Mouse (Mus musculus) forebrain, postnatal 0 days (tissue): ENCODE measurements around the gene Ibtk. TPM values are rescaled to one million over a fixed set of nuclear protein-coding genes. Genes with fewer than 3 reads are reported as not detected.

Source experiments
- ATAC-seq: fragments of 200-750 bp; cut with Nextera tagmentation; 2 replicates; pipeline ENCODE4 v1.8.0; 2017; ENCODE audit warnings: mild to moderate bottlenecking, moderate library complexity
- DNase-seq: peaks from one replicate; pipeline ENCODE4 v3.0.0-alpha.2; 2015
- H3K27ac ChIP-seq: fragments of 300-500 bp; sonication (generic); 2 replicates; pipeline ENCODE4 v1.5.1; 2014; ENCODE audit warnings: low read depth, mild to moderate bottlenecking, antibody characterized with exemption, low read length, moderate library complexity, mixed read lengths
- H3K27me3 ChIP-seq: fragments of 300-500 bp; sonication (generic); 2 replicates; pipeline ENCODE4 v1.6.1; 2014; ENCODE audit warnings: mild to moderate bottlenecking, low read length, mixed read lengths; ENCODE audit not compliant: insufficient read depth
- H3K36me3 ChIP-seq: fragments of 300-500 bp; sonication (generic); 2 replicates; pipeline ENCODE4 v1.6.1; 2014; ENCODE audit warnings: mild to moderate bottlenecking, moderate library complexity; ENCODE audit not compliant: insufficient read depth
- H3K4me1 ChIP-seq: fragments of 300-500 bp; sonication (generic); 2 replicates; pipeline ENCODE4 v1.6.1; 2014; ENCODE audit warnings: antibody characterized with exemption; ENCODE audit not compliant: insufficient read depth
- H3K4me2 ChIP-seq: fragments of 300-500 bp; sonication (generic); 2 replicates; pipeline ENCODE4 v1.6.1; 2014; ENCODE audit warnings: low read depth, mild to moderate bottlenecking, moderate library complexity
- H3K4me3 ChIP-seq: fragments of 300-500 bp; sonication (generic); 2 replicates; pipeline ENCODE4 v1.5.1; 2014; ENCODE audit warnings: low read depth, low read length, mixed read lengths
- H3K9ac ChIP-seq: fragments of 300-500 bp; sonication (generic); 2 replicates; pipeline ENCODE4 v1.6.1; 2014; ENCODE audit warnings: mild to moderate bottlenecking
- H3K9me3 ChIP-seq: fragments of 300-500 bp; sonication (generic); 2 replicates; pipeline ENCODE4 v1.6.1; 2016; ENCODE audit warnings: low read length
- CTCF ChIP-seq: sonication (generic); IDR thresholded peaks from 2 replicates; pipeline ENCODE4 v1.5.1; 2016; ENCODE audit warnings: antibody characterized with exemption, control low read depth, low read depth
- WGBS: fragments of 180-500 bp; shearing (Covaris S2); extraction: QIAGEN DNeasy Blood & Tissue Kit; methylation state at CpG from one replicate; pipeline ENCODE4 v1.1.7; 2014; 5-methylcytosine and 5-hydroxymethylcytosine counted together
- polyA plus RNA-seq: library from polyadenylated mRNA; unstranded; fragments of >200 nt; fragmentation: Nextera tagmentation; extraction: Ambion mirVana; gene quantifications from 2 replicates; pipeline ENCODE4 v1.2.1, GENCODE M21; 2015
- total RNA-seq: library from RNA; depleted of rRNA; stranded (reverse); fragments of >200 nt; gene quantifications from 2 replicates; pipeline ENCODE4 v1.2.3, GENCODE M21; 2014; rRNA removed

The Ibtk gene
- total and polyA plus RNA-seq, 2 experiments from 2014 or later: 16.3 to 25.6 TPM

- Histone ChIP-seq H3K27me3 (no peaks in the 10 kb centered on the region), H3K36me3 (no peaks in the 10 kb centered on the region), H3K27ac (no peak overlapping the region), H3K4me2 (no peak overlapping the region), H3K4me1 (no peaks in the 10 kb centered on the region), H3K4me3 (no peak overlapping the region), H3K9me3 (no peaks in the 10 kb centered on the region), H3K9ac (no peak overlapping the region)
- TF ChIP-seq CTCF: no peak
- peak; percentile 29; the same call in 1 of the 2 replicates for ATAC-seq
- no peak for DNase-seq
- WGBS: 48% methylated on average over 15 of the region's 15 CpGs
Observed at GRCm38 (mm10) chr9:85673907-85674481, 75.1 kb downstream of the Ibtk start.

GRCm38 (mm10) chr9:85671582-85672331, 77.4 kb downstream of the Ibtk start:
- no peak for DNase-seq
- Histone ChIP-seq H3K27ac (no peak overlapping the region), H3K4me3 (no peak overlapping the region), H3K9ac (no peak overlapping the region), H3K36me3 (no peaks in the 10 kb centered on the region), H3K27me3 (no peaks in the 10 kb centered on the region), H3K4me2 (no peak overlapping the region), H3K4me1 (no peaks in the 10 kb centered on the region), H3K9me3 (no peaks in the 10 kb centered on the region)
- 83% methylated on average over 6 of the region's 6 CpGs for WGBS
- ATAC-seq: no peak
- TF ChIP-seq CTCF: no peak

- no peak for ATAC-seq
- H3K4me3 ChIP-seq: no peak overlapping the region
- TF ChIP-seq CTCF: no peak
- no peak overlapping the region for H3K4me2 ChIP-seq
- no peak overlapping the region for H3K27ac ChIP-seq
- 56% methylated on average over 1 of the region's 1 CpGs for WGBS
- no peaks in the 10 kb centered on the region for H3K36me3 ChIP-seq
- no peak for DNase-seq
- H3K9ac ChIP-seq: no peak overlapping the region
- no peaks in the 10 kb centered on the region for H3K9me3 ChIP-seq
- no peaks in the 10 kb centered on the region for H3K27me3 ChIP-seq
- H3K4me1 ChIP-seq: no peaks in the 10 kb centered on the region; the same call in 1 of the 2 replicates
Observed at GRCm38 (mm10) chr9:85664316-85664715, 84.8 kb downstream of the Ibtk start.

GRCm38 (mm10) chr9:85663810-85664209, 85.3 kb downstream of the Ibtk start:
- no peaks in the 10 kb centered on the region for H3K9me3 ChIP-seq
- no peak for DNase-seq
- TF ChIP-seq CTCF: no peak
- no peaks in the 10 kb centered on the region for H3K27me3 ChIP-seq
- no peak overlapping the region for H3K4me2 ChIP-seq
- H3K9ac ChIP-seq: no peak overlapping the region
- no peak for ATAC-seq
- 33% methylated on average over 1 of the region's 1 CpGs for WGBS
- no peaks in the 10 kb centered on the region for H3K36me3 ChIP-seq
- H3K4me3 ChIP-seq: no peak overlapping the region
- no peaks in the 10 kb centered on the region; the same call in 1 of the 2 replicates for H3K4me1 ChIP-seq
- no peak overlapping the region for H3K27ac ChIP-seq

- WGBS: 32% methylated on average over 8 of the region's 8 CpGs
- H3K36me3 ChIP-seq: no peaks in the 10 kb centered on the region
Observed at GRCm38 (mm10) chr9:85663091-85663490, 86.0 kb downstream of the Ibtk start.

GRCm38 (mm10) chr9:85653401-85653800, 95.7 kb downstream of the Ibtk start:
- H3K27ac ChIP-seq: no peak overlapping the region
- no peak for TF ChIP-seq CTCF
- no peak for DNase-seq
- WGBS: 81% methylated on average over 4 of the region's 4 CpGs
- no peak for ATAC-seq
- H3K9ac ChIP-seq: no peak overlapping the region
- no peaks in the 10 kb centered on the region for H3K36me3 ChIP-seq
- H3K27me3 ChIP-seq: no peaks in the 10 kb centered on the region
- no peaks in the 10 kb centered on the region for H3K9me3 ChIP-seq
- H3K4me3 ChIP-seq: no peak overlapping the region
- H3K4me1 ChIP-seq: no peaks in the 10 kb centered on the region
- no peak overlapping the region for H3K4me2 ChIP-seq

More at GRCm38 (mm10) chr9:85663091-85663490, 86.0 kb downstream of the Ibtk start:
- Histone ChIP-seq H3K27ac (no peak overlapping the region), H3K9ac (no peak overlapping the region), H3K27me3 (no peaks in the 10 kb centered on the region), H3K4me2 (no peak overlapping the region), H3K4me3 (no peak overlapping the region), H3K4me1 (no peaks in the 10 kb centered on the region; the same call in 1 of the 2 replicates), H3K9me3 (no peaks in the 10 kb centered on the region)
- no peak for ATAC-seq
- no peak for TF ChIP-seq CTCF
- DNase-seq: no peak

GRCm38 (mm10) chr9:85638276-85638675, 110.9 kb downstream of the Ibtk start:
- no peaks in the 10 kb centered on the region for H3K36me3 ChIP-seq
- no peak overlapping the region for H3K27ac ChIP-seq
- H3K4me3 ChIP-seq: no peak overlapping the region
- WGBS: 85% methylated on average over 2 of the region's 2 CpGs
- H3K9me3 ChIP-seq: no peaks in the 10 kb centered on the region
- no peaks in the 10 kb centered on the region for H3K27me3 ChIP-seq
- no peak overlapping the region for H3K9ac ChIP-seq
- TF ChIP-seq CTCF: no peak
- ATAC-seq (no peak), DNase-seq (no peak)
- no peaks in the 10 kb centered on the region for H3K4me1 ChIP-seq
- no peak overlapping the region for H3K4me2 ChIP-seq

Other genes starting within 250 kb of the Ibtk start
- 19.8 and 22.3 TPM in 2 replicates for gene Tpbg, start 93.0 kb upstream of the Ibtk start, total RNA-seq
- 10.4 and 13.1 TPM in 2 replicates for gene Tpbg, start 93.0 kb upstream of the Ibtk start, polyA plus RNA-seq